Mouse (Mus musculus): ENCODE results near the gene Prss36.
A peak's percentile ranks its signal among the peaks of the same experiment; 100 is the strongest.
"Not testable (repeated sequence)": the region's sequence is repeated elsewhere in the genome, so short reads cannot be mapped to it uniquely, and the experiment has no call there.

Gene Prss36

DNA sequence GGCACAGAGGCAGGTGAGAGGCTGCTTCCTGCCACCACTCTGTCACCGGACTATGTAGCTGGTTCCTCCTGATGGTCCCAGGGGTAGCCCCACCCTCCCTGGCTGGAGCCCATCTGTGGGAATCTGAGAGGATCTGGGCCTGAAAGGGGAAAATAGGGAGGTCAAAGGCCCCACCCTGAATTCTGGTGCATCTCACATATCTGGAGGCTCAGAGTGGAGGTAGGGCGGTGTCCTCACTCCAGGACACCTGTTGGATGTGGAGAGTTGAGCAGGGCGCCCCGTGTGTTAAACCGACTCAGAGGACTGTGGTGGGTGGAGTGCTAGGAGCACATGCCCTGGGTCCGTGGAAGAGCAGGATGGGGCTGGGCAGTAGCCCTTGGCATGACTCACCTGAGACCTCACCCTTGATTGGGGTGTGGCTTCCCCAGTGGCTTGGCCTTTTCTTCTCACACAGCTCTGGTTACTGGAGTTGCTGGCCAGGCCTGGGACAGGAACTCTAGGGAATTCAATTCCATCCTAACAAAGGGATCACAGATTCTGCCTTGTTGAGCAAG lies at the start of gene Prss36:
Gene Prss36, minus strand, starts transcription at position 256 of the 554 bp plus-strand sequence.
- no peak for DNase-seq (ENCODE audit: low spot score)

DNA sequence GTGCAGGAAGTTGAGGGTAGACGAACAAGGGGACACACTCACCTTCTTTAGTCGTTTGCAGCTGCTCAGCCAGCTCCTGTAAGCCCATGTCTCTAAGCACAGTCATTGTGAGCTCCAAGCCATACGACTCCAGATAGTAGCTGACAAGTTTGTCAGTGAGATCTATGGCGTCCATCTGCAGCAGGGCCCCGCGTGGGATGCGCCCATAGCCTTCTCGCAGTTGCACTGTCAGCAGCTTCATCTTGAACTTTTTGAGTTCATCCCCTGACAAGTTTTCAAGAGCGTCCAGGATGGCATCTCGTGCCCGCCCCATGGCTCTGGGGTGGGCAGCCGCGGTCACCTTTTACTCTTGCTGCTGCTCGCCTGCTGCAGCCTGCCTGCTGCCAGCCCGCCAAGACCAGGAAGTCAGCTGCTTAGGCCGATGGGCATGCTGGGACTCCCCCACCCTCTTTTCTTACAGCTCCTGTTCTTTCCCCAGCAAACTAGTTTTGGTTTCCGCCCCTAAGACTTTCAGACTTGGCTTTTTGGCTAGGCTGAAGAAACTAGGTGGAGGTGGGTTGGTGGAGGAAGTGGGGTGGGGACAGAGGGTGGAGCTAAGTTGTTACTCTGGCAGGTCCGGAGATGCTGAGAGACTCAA lies 46.9 kb upstream of the Prss36 start, which contains the start of gene Pycard:
Gene Pycard, minus strand, starts transcription at position 527 of the 637 bp plus-strand sequence.
- DNase-seq (ENCODE audit: low spot score) = peak; percentile 47

DNA sequence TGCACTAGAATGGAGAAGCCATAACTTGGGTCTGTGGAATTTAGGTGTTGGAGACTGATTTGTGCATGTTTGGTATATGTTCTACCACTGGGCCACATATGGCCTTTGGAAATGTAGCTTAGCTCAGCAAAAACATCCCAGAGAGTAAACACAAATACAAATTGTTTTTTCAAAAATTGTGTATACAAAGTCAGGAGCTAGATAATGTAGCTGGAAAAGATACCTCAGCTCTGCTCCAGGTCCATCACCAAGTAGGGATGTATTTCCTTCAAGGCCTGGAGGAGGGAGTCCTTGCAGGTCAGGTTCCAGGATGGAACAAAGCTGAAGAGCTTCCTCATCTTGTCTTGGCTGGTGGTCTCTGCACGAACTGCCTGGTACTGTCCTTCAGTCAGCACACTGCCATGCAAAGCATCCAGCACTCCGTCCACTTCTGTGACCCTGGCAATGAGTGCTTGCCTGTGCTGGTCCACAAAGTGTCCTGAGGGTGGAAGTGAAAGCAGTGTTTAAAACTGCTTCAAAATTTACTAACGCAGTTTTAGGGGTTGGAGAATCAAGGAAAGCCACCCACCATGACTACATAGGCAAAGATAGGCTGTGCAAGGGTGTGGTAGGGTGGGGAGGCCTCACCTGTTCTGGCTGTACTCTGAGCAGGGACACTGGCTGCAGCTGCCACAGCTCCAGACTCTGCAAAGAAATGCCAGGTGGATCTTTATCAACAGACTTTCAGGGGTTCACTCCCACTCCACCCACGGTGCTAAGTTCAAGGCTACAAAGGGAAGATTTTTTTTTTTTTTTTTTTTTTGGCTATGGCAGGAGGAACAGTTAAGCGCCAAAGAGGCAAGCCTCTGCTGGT lies 46.2 kb upstream of the Prss36 start:
- peak; percentile 14 for DNase-seq (ENCODE audit: low spot score)

DNA sequence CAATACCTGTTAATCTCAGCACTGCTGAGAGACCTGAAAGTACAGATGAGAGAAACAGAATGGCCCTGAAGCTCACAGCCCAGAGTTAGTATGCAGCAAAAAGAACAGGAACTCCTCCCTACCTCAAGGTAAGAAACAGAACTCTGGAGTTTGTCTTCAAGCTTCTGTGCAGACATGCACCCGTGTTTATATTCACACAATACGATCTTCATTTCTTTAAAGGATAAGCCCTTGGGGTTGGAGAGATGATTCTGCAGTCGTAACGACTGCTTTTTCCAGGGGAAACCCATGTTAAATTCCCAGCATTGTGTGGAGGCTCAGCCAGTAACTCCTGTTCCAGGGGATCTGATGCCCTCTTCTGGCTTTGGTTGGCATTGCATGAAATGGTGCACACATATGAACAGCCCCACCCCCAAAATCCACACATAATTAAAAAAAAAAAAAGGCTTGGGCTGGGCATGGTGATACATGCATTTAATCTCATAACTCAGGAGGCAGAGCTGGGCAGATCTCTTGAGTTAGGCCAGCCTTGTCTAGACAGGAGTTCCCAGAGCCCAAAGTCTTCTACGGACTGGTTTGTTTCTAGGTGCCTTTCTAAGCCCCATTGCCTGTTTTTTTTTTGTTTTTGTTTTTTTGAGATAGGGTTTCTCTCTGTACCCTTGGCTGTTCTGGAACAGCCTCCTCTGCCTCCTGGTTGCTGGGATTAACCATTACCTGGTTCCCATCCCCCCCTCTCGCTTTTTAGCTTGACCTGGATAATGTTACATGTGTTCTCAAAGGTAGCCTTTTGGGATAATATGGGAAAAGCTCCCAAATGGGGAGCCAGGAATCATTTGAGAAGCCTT lies 45.3 kb upstream of the Prss36 start:
- peak; percentile 75 for DNase-seq (ENCODE audit: low spot score)

GRCm38 (mm10) chr7:127988904-127989303 lies 42.4 kb upstream of the Prss36 start:
- no peak for DNase-seq (ENCODE audit: low spot score)

GRCm38 (mm10) chr7:127980606-127981005 lies 34.1 kb upstream of the Prss36 start:
- DNase-seq (ENCODE audit: low spot score) = no peak

DNA sequence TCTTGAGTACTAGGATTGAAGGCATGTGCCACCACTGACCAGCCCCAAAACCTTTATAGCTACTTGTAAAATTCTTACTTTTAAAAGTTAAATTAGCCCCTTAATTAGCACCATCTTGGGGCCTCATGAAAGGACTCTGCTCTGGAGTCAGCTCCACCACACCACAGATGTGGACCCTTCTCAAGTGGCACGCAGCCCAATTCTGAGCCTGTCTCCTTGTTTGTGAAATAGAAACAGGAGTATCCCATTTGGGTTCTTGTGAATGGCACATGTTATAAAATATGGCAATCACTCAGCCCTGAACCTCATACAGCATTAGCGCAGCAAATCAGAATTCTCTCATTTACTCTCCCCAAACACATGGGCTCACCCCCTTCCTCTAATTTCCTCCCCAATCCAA lies 32.3 kb upstream of the Prss36 start:
- DNase-seq (ENCODE audit: low spot score) = no peak

DNA sequence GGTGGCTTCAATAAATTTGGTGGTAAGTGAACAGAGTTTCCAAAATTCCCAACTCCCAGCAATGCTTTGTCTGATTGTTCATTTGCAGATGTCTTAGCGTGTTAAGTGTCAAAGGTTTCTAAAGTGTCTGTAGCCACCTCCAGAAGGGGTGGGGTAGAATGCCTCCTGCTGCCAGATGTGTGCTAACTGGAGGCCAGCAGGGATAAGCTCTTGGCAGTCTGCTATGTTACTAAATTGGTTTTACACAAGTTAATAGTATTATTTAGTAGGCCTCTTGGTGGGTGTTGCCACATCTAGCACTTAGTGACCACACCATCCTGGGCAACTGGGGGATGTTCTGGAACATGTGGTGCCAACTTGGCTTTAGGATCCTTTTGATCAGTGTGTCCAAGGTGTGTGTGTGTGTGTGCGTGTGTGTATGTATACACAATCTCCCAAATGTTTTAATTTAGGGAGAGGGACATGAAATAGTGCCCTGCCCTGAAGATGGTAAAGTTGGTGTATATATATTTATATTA lies 27.9 kb upstream of the Prss36 start:
- DNase-seq (ENCODE audit: low spot score) = no peak

DNA sequence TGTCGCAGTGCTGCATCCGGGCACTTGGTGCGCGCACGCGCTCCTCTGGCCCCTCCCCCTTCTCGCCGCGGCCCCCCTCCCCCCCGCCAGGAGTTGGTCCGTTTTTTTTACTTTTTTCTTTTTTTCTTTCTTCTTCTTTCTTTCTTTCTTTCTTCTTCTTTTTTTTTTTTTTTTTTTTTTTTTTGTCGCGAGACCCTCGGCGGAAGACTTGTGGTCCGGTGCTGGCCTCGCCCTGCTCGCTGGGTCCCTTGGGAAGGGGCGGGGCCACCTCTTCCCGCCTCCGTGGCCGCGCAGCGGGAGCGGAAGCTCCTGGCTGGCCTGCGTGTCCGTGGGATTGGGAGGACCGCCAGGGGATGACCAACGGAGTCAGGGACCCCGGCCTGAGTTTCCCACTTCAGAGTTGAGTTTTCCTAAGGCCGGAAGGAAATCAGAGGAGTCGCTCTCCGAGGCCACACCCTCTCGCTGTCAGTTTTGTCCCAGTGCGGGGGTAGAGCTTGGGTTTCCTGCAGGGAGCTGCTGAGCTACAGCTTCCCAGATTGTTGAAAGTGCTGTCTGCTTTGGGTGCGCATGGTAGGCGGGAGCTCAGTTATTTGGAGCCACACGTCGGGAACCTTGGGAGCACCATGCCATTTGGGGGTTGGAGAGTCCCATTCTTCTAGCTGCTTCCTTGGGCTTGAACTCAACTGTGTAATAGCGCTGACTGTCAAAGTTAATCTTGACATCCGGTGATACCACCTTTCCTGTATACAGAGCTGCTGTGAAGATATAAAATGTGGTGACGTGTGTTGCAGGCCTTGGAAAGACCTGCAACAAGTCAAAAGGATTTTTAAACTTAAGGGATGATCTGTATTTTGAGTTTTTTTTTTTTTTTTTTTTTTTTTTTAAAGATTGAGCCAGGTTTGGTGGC lies 21.6 kb upstream of the Prss36 start:
- DNase-seq (ENCODE audit: low spot score) = peak; percentile 60

DNA sequence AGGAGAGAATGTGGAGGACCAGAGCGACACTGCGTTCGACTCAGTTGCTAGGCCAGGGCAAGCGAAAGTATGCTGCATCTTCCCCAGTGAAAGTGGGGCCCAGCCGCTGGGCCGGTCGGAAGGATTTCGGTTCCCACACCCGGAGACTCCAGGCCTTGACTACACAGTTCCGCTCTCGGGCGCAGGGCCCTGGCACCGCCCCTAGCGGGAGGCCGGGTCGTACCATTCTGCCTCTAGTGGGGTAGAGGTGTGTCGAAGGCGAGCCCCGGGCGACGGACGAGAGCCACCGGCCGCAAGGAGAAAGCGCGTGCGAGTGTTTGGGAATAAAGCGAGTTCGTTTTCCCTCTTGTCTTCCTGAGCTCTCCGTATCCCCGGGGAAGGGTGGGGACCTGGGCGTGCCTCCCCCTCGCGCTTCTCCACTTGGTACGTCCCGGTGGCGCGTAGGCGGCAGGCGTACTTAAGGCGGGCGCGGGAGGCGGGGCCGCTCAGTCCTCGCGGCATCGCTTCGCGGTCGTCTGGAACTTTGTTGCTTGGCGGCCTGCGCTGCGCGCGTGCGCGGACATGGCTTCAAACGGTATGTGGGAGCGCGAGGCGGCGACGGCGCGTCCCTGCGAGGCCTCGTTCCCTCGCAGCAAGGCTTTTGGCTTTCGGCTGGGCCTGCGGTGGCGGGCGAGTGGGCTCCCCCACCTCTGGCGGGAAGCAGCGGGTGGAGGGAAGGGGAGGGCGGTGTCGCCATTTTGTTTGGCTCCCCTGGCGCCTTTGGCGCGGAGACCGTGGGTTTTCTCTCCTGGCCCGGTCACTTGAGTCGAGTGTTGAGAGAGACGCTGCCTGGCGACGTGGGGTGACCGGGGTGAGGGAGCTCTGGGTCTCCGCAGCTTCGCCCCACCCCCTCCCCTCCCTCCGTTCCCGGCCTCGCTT lies 20.7 kb upstream of the Prss36 start, which contains the start of gene Fus:
Gene Fus, plus strand, starts transcription at position 454 of the 918 bp plus-strand sequence.
- DNase-seq (ENCODE audit: low spot score) = peak; percentile 92

DNA sequence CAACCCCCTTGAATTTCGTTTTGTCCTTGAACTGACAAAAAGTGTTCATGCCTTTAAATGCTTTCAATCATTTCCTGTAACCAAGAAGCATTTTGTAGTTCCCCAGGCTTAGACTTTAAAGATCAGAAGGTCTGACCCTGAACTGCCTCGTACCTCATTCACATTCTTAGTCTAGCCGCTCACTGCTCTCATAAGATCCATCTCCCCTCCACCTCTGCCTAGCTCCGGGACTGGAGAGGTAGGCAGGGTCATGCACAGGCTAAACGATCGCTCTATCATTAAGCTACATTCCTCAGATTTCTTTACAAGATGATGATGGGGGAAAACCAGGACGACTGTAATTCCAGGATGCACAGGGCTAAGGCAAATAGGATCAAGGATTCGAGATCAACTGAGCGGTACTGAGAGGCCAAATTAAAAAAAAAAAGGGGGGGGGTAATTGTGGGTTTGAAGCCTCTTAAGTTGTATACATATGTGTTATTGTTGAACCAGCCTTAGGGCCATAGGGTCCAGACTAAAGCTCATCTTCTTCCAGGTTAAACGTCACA lies 19.9 kb upstream of the Prss36 start:
- peak; percentile 18 for DNase-seq (ENCODE audit: low spot score)

GRCm38 (mm10) chr7:127959364-127959763 lies 12.8 kb upstream of the Prss36 start:
- DNase-seq (ENCODE audit: low spot score) = no peak

DNA sequence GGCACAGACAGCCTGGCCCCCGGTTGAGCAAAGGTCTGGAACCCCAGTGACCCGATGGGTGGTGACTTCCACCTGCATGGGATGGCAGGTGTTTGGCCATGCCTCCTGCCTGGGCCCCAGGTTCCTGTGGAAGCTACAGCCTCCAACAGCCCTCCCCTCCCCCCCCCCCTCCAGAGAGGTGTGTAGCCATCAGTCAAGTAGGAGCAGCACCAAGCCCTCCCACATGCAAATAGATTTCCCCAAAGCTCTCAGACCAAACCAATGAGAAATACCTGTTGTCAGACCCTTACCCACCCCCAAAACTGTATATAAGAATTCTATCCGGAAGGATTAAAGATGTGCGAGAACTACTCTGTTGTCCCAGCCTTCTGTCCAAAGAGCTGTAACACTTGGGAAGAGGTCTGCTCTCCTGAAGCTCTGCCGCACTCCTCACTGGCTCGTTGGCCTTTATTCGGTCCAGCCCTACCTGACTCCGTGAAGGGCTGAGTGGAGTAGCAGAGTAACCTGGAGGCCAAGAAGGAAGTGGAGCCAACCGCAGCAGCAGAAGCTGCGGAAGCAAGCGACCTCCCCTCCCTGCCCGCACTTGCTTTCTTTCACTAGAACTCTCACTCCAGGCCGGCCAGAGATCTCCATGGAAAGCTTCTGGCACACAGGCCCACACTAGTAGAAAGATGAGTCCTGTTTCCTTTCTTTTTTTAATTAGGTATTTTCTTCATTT lies 6.5 kb upstream of the Prss36 start:
- DNase-seq (ENCODE audit: low spot score) = no peak

DNA sequence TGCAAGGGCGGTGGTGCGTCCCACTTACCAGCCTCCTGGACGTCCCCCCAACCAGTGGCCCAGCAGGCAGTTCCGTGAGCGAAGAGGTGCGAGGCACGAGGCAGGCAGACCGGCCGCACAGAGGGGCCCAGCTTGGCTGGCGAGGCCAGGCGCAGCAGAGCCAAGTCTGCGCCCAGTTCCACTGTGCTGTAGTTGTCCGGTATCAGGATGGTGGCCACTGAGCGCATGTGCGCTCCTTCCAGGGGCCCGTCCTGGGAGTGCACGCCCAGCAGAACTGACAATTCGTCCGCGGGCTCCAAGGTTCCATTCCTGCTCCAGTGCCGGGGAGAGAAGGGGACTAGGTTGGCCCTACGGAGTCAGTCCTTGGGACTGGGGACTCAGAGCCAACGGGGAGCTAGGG lies 1.9 kb downstream of the Prss36 start:
- no peak for DNase-seq (ENCODE audit: low spot score)

- not testable (repeated sequence) for DNase-seq (ENCODE audit: low spot score)
Measured at GRCm38 (mm10) chr7:127942097-127942496, 4.4 kb downstream of the Prss36 start.

DNA sequence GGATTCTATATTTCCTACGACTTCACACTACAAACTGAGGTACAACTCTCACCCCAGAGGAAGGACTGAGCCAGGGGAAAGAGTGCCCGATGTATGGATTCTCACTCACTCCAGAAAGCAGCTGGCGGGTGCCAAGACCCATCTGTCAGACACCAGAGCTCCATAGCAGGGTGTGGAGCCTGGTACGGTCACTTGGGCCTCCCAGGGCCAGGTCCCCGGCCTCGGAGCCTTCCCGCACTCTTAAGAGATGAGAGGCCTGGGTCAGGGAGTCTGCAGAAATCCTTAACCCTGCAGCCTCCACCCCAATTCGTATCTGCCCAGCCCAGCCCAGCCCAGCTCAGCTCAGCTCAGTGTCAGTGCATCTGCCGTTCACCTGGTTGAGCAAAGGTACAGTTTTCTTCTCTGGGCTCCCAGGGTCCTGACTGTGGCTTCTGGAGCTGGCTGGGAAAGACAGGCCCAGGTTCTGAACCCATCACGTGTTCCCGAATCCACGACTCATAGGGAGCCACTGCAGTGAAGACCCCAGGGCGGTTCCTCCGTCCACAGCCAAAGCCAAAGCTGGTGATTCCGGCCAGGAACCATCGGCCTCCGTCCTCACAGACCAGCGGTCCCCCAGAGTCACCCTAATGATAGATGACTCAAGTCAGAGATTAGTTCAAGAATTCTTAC lies 10.2 kb downstream of the Prss36 start:
- no peak for DNase-seq (ENCODE audit: low spot score)

DNA sequence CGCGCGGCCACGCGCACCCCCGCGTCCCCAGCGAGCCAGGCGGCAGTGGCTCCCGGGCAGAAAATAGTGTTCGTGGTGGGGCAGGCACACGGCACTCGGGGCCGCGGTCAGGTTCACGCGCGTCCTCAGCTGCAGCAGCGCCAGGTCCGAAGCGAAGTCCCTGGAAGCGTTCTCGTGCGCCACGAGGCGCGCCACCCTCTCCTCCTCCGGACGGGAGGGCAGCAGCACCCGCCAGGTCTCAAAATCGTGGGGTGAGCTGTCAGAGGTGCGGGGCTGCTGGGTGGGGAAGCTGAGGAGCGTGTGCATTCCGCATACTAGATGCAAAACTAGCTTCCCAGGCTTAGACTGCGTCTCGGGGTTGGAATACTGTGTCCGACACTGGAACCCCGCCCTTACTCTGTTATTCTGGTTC lies 10.8 kb downstream of the Prss36 start:
- no peak for DNase-seq (ENCODE audit: low spot score)
